Mouse (Mus musculus) spleen, postnatal 36 days (tissue): Measurements from ENCODE around the gene Fthl17a.

Experiments
- DNase-seq, 2 experiments: peaks; one replicate each; pipeline ENCODE4 v3.0.0; 2022; ENCODE audit warnings: low spot score in 2 of 2, mixed read lengths in 1 of 2

Fthl17a gene

GRCm38 (mm10) chrX:85249379-85249778 lies at the start of gene Fthl17a:
Fthl17a (plus strand) TSS chrX:85249679.
- DNase-seq = no peak

- DNase-seq = no peak
Measured at GRCm38 (mm10) chrX:85207001-85207400, 42.5 kb upstream of the Fthl17a start.

- DNase-seq = peak in 1 of 2 experiments; percentile 2
Measured at GRCm38 (mm10) chrX:85226883-85227282, 22.6 kb upstream of the Fthl17a start.

GRCm38 (mm10) chrX:85271821-85272220 lies 22.3 kb downstream of the Fthl17a start:
- no peak for DNase-seq

- no peak for DNase-seq
Measured at GRCm38 (mm10) chrX:85272296-85272695, 22.8 kb downstream of the Fthl17a start.

GRCm38 (mm10) chrX:85289846-85290245 lies 40.4 kb downstream of the Fthl17a start:
- DNase-seq = no peak

- DNase-seq = no peak
Measured at GRCm38 (mm10) chrX:85292781-85293180, 43.3 kb downstream of the Fthl17a start.

- DNase-seq = no peak
Measured at GRCm38 (mm10) chrX:85294001-85294400, 44.5 kb downstream of the Fthl17a start.

GRCm38 (mm10) chrX:85304674-85305073 lies 55.2 kb downstream of the Fthl17a start:
- DNase-seq = no peak

GRCm38 (mm10) chrX:85318576-85318975 lies 69.1 kb downstream of the Fthl17a start:
- DNase-seq = no peak

- no peak for DNase-seq
Measured at GRCm38 (mm10) chrX:85319193-85319592, 69.7 kb downstream of the Fthl17a start.
